Mouse (Mus musculus): ENCODE data around the gene Ksr2. TPM values are rescaled to one million over a fixed set of nuclear protein-coding genes. Genes with fewer than 3 reads are reported as not detected.

Gene Ksr2
- 6.0 and 6.3 TPM in 2 replicates for polyA plus RNA-seq (2015; fragmentation: Nextera tagmentation; extraction: Ambion mirVana)

GRCm38 (mm10) chr5:117413507-117414501, at the start of gene Ksr2:
TSS of gene Ksr2 (plus strand) at chr5:117414000.
- peak within 1 kb of the TSS; percentile 99 for H3K27ac ChIP-seq (ENCODE audit: low read depth, low read length)
- H3K4me3 ChIP-seq (ENCODE audit: low read length): peak within 1 kb of the TSS; percentile 68
- WGBS: under 1% methylated on average over 73 of the region's 89 CpGs
- no peaks in the 10 kb centered on the region for H3K36me3 ChIP-seq (ENCODE audit: control insufficient read depth, insufficient read depth, low read length)
- H3K27me3 ChIP-seq (replicated peaks; ENCODE audit: control insufficient read depth, insufficient read depth, low read length): no peaks in the 10 kb centered on the region
- H3K4me1 ChIP-seq (ENCODE audit: control insufficient read depth, insufficient read depth, low read depth, low read length): peaks cover 11% of the 10 kb centered on the region
- ATAC-seq: peak; percentile 91
- no peaks in the 10 kb centered on the region for H3K9me3 ChIP-seq (ENCODE audit: control insufficient read depth, low read length)
- H3K4me2 ChIP-seq (ENCODE audit: low read length): peak within 1 kb of the TSS; percentile 74
- peak within 1 kb of the TSS; percentile 93 for H3K9ac ChIP-seq (ENCODE audit: low read depth, low read length)

GRCm38 (mm10) chr5:117364821-117365220, 49.0 kb upstream of the Ksr2 start:
- no peaks in the 10 kb centered on the region for H3K27me3 ChIP-seq (replicated peaks; ENCODE audit: control insufficient read depth, insufficient read depth, low read length)
- no peak overlapping the region for H3K9ac ChIP-seq (ENCODE audit: low read depth, low read length)
- H3K27ac ChIP-seq (ENCODE audit: low read depth, low read length): no peak overlapping the region
- 84% methylated on average over 3 of the region's 3 CpGs for WGBS
- H3K36me3 ChIP-seq (ENCODE audit: control insufficient read depth, insufficient read depth, low read length): peaks cover 10% of the 10 kb centered on the region; the same call in 1 of the 2 replicates
- no peak overlapping the region for H3K4me2 ChIP-seq (ENCODE audit: low read length)
- no peak overlapping the region for H3K4me3 ChIP-seq (ENCODE audit: low read length)
- H3K9me3 ChIP-seq (ENCODE audit: control insufficient read depth, low read length): no peaks in the 10 kb centered on the region
- ATAC-seq: no peak
- peaks cover 15% of the 10 kb centered on the region for H3K4me1 ChIP-seq (ENCODE audit: control insufficient read depth, insufficient read depth, low read depth, low read length)

GRCm38 (mm10) chr5:117365904-117366561, 47.8 kb upstream of the Ksr2 start:
- H3K27ac ChIP-seq (ENCODE audit: low read depth, low read length): no peak overlapping the region
- H3K4me2 ChIP-seq (ENCODE audit: low read length): no peak overlapping the region
- ATAC-seq: no peak
- H3K36me3 ChIP-seq (ENCODE audit: control insufficient read depth, insufficient read depth, low read length): peaks cover 17% of the 10 kb centered on the region
- WGBS: 90% methylated on average over 13 of the region's 13 CpGs
- no peaks in the 10 kb centered on the region for H3K9me3 ChIP-seq (ENCODE audit: control insufficient read depth, low read length)
- no peak overlapping the region for H3K9ac ChIP-seq (ENCODE audit: low read depth, low read length)
- peaks cover 2% of the 10 kb centered on the region for H3K4me1 ChIP-seq (ENCODE audit: control insufficient read depth, insufficient read depth, low read depth, low read length)
- H3K4me3 ChIP-seq (ENCODE audit: low read length): no peak overlapping the region
- H3K27me3 ChIP-seq (replicated peaks; ENCODE audit: control insufficient read depth, insufficient read depth, low read length): no peaks in the 10 kb centered on the region

- H3K4me1 ChIP-seq (ENCODE audit: control insufficient read depth, insufficient read depth, low read depth, low read length): no peaks in the 10 kb centered on the region
- ATAC-seq: no peak
Measured at GRCm38 (mm10) chr5:117367206-117367605, 46.6 kb upstream of the Ksr2 start.

GRCm38 (mm10) chr5:117370592-117370991, 43.2 kb upstream of the Ksr2 start:
- 88% methylated on average over 10 of the region's 10 CpGs for WGBS
- Histone ChIP-seq H3K4me3 (ENCODE audit: low read length) (no peak overlapping the region), H3K4me2 (ENCODE audit: low read length) (no peak overlapping the region), H3K9me3 (ENCODE audit: control insufficient read depth, low read length) (no peaks in the 10 kb centered on the region), H3K4me1 (ENCODE audit: control insufficient read depth, insufficient read depth, low read depth, low read length) (no peaks in the 10 kb centered on the region), H3K36me3 (ENCODE audit: control insufficient read depth, insufficient read depth, low read length) (peaks cover 25% of the 10 kb centered on the region), H3K9ac (ENCODE audit: low read depth, low read length) (no peak overlapping the region), H3K27me3 (replicated peaks; ENCODE audit: control insufficient read depth, insufficient read depth, low read length) (no peaks in the 10 kb centered on the region), H3K27ac (ENCODE audit: low read depth, low read length) (no peak overlapping the region)
- ATAC-seq: no peak

More at GRCm38 (mm10) chr5:117367206-117367605, 46.6 kb upstream of the Ksr2 start:
- no peaks in the 10 kb centered on the region for H3K27me3 ChIP-seq (replicated peaks; ENCODE audit: control insufficient read depth, insufficient read depth, low read length)
- no peak overlapping the region for H3K4me2 ChIP-seq (ENCODE audit: low read length)
- WGBS: 42% methylated on average over 8 of the region's 8 CpGs
- H3K27ac ChIP-seq (ENCODE audit: low read depth, low read length): no peak overlapping the region
- H3K36me3 ChIP-seq (ENCODE audit: control insufficient read depth, insufficient read depth, low read length): peaks cover 27% of the 10 kb centered on the region
- H3K9ac ChIP-seq (ENCODE audit: low read depth, low read length): no peak overlapping the region
- no peaks in the 10 kb centered on the region for H3K9me3 ChIP-seq (ENCODE audit: control insufficient read depth, low read length)
- H3K4me3 ChIP-seq (ENCODE audit: low read length): no peak overlapping the region

DNA sequence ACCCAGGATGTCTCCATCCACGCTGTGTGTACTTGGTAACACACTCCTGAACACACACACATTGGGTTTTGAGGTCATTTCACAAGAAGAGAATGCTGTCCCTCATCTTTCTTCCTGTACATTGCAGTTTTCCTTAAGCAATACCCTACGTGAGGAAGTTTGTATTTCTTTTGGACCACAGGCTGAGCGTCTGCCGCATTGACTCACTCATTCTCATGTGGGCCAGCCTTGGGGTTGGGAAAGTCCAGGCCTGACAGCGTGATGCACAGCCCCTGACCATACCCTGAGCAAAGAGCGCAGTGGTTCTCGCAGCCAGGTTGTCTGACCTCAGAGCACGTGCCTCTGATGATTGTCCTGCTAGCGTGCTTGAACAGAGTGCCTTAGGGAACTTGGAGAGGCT, 40.4 kb upstream of the Ksr2 start:
- Histone ChIP-seq H3K4me1 (ENCODE audit: control insufficient read depth, insufficient read depth, low read depth, low read length) (no peaks in the 10 kb centered on the region), H3K9me3 (ENCODE audit: control insufficient read depth, low read length) (no peaks in the 10 kb centered on the region), H3K27ac (ENCODE audit: low read depth, low read length) (no peak overlapping the region), H3K27me3 (replicated peaks; ENCODE audit: control insufficient read depth, insufficient read depth, low read length) (no peaks in the 10 kb centered on the region), H3K4me2 (ENCODE audit: low read length) (no peak overlapping the region), H3K36me3 (ENCODE audit: control insufficient read depth, insufficient read depth, low read length) (peaks cover 39% of the 10 kb centered on the region), H3K9ac (ENCODE audit: low read depth, low read length) (no peak overlapping the region), H3K4me3 (ENCODE audit: low read length) (no peak overlapping the region)
- no peak for ATAC-seq
- 89% methylated on average over 9 of the region's 9 CpGs for WGBS

DNA sequence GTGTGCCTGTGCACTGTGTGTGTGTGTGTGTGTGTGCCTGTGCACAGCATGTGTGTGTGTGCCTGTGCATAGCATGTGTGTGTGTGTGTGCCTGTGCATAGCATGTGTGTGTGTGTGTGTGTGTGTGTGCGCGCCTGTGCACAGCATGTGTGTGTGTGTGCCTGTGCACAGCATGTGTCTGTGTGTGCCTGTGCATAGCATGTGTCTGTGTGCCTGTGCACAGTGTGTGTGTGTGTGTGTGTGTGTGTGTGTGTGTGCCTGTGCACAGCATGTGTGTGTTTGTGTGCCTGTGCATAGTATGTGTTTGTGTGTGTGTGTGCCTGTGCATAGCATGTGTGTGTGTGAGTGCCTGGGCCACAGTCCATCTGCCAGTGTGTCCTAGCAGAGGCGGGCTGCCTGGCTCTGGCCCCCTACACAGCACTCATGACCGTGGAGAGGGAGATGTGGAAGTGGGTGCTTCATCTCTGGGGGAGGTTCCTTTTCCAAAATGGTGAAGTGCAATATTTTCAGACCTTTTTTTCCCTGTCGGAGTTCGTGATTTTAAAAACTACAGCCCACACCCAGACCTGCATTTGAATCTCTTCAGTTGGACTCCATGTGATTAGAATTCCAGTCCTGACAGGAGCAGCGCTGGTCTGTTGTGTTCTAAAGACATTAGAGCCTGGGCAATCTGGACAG, 39.3 kb upstream of the Ksr2 start:
- WGBS: 91% methylated on average over 7 of the region's 7 CpGs
- H3K9ac ChIP-seq (ENCODE audit: low read depth, low read length): no peak overlapping the region
- H3K4me2 ChIP-seq (ENCODE audit: low read length): no peak overlapping the region
- H3K4me1 ChIP-seq (ENCODE audit: control insufficient read depth, insufficient read depth, low read depth, low read length): no peaks in the 10 kb centered on the region
- no peak for ATAC-seq
- H3K27ac ChIP-seq (ENCODE audit: low read depth, low read length): no peak overlapping the region
- H3K9me3 ChIP-seq (ENCODE audit: control insufficient read depth, low read length): no peaks in the 10 kb centered on the region
- peaks cover 45% of the 10 kb centered on the region for H3K36me3 ChIP-seq (ENCODE audit: control insufficient read depth, insufficient read depth, low read length)
- no peaks in the 10 kb centered on the region for H3K27me3 ChIP-seq (replicated peaks; ENCODE audit: control insufficient read depth, insufficient read depth, low read length)
- H3K4me3 ChIP-seq (ENCODE audit: low read length): no peak overlapping the region

GRCm38 (mm10) chr5:117376331-117376761, 37.5 kb upstream of the Ksr2 start:
- no peak overlapping the region for H3K4me3 ChIP-seq (ENCODE audit: low read length)
- 75% methylated on average over 11 of the region's 11 CpGs for WGBS
- no peaks in the 10 kb centered on the region for H3K9me3 ChIP-seq (ENCODE audit: control insufficient read depth, low read length)
- ATAC-seq: no peak
- no peak overlapping the region for H3K4me2 ChIP-seq (ENCODE audit: low read length)
- H3K9ac ChIP-seq (ENCODE audit: low read depth, low read length): no peak overlapping the region
- H3K4me1 ChIP-seq (ENCODE audit: control insufficient read depth, insufficient read depth, low read depth, low read length): no peaks in the 10 kb centered on the region
- H3K36me3 ChIP-seq (ENCODE audit: control insufficient read depth, insufficient read depth, low read length): peaks cover 40% of the 10 kb centered on the region
- no peaks in the 10 kb centered on the region for H3K27me3 ChIP-seq (replicated peaks; ENCODE audit: control insufficient read depth, insufficient read depth, low read length)
- H3K27ac ChIP-seq (ENCODE audit: low read depth, low read length): no peak overlapping the region
